Mouse (Mus musculus) stomach, postnatal 0 days (tissue): ENCODE measurements around the gene Sept1.

Source experiments
- CTCF ChIP-seq: IDR thresholded peaks from 2 replicates; pipeline ENCODE4 v1.5.1; 2016; ENCODE audit warnings: antibody characterized with exemption, low read depth, mild to moderate bottlenecking, moderate library complexity
- EP300 ChIP-seq: optimal IDR thresholded peaks from 2 replicates; pipeline ENCODE3; 2016; ENCODE audit warnings: antibody characterized with exemption

DNA sequence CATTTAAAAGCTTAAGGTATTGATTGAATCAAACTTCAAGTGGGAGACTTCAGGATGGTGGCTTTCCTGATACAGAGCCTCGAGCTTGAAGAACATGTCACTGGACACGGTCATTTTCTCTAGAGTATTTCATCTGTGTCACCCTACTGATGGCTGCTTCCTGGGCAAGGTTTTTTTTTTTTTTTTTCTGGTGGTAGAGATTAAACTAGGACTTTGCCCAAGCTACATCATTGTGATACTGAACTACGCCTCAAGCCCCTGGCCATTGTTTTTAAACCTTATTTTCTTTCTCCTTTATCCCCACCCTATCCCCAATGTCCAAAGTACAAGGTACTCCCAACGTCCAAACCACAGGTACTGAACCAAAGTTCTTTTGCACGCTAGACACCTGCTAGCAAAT is 37.7 kb upstream of the Sept1 start:
- TF ChIP-seq CTCF (no peak), EP300 (no peak)
